Mouse (Mus musculus) embryonic fibroblast, embryonic 13.5 days (primary cell): ENCODE data around the gene Zmynd10.
A peak's percentile ranks its signal among the peaks of the same experiment; 100 is the strongest.

ENCODE experiments used
- CTCF ChIP-seq: IDR thresholded peaks from 2 replicates; pipeline ENCODE4 v1.5.1; 2011; ENCODE audit warnings: mild to moderate bottlenecking, control low read depth, low read length, moderate library complexity, borderline replicate concordance; ENCODE audit not compliant: insufficient read depth
- POLR2A ChIP-seq: IDR thresholded peaks from 2 replicates; pipeline ENCODE4 v1.6.1; 2011; ENCODE audit warnings: low read depth, mild to moderate bottlenecking, control low read depth, low read length, moderate library complexity

DNA sequence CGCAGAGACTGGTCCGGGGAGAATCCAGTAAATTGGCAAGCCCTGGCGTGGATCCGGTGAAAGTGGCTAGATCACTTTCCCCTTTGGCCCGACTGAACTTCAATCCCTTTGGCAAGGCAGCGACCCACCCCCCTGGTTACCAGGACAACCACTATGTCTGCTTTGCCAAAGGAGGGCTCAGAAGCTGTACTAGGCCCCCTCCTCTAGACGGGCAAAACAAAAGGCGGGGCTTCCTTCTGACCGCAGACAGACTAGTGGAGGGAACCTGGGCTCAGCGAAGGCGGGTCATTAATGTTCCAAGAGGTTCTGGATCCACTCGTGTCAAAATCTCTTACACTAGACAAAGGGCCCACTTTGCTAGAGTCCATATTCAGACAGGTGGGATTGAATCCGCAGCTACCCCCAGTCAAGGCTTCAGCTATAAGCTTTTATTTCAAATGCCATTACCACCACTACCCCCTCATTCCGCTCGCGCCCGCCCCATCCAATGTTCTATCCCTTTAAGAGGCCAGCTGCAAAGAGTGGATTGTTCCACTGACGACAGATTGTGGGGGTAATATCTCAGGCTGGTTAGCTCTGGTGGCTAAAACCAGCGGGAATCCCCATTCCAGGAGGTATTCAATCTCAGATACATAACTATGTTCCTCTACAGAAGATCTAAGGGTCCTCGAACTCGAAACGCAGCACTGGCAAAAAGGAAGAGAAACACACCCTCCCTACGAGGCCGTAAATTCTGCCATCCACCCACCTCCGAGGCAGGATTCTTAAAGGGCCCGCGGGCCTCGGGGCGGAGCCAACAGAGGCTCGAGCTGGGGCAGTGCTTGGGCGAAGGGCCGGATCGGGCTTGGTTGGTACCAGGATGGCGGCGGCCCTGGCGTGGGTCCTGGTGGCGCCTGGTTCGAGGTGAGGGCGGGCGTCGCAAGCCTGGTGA lies 21.5 kb downstream of the Zmynd10 start:
- TF ChIP-seq POLR2A, result peak; percentile 68
- TF ChIP-seq CTCF, result no peak
